36 mouse cellular contexts compared by ENCODE assay signal in genomic region chr13:32053587-32053986, GRCm38 (mm10).
DNase-seq lines count a peak whose midpoint lies in the region; ATAC-seq and TF ChIP-seq lines count a peak whose summit lies in the region.
"Had no signal": no experiment of that assay in that cellular context is flagged by ENCODE, and none has a peak within 500 bp of the region (broad histone marks: within the 10 kb centered on the region; RNA-seq: fewer than 3 reads in every experiment).

No protein-coding gene starts in this region.

- peaks cover 38% of the 10 kb centered on the region for H3K27me3 ChIP-seq in lung, embryonic 14.5 days (ENCODE audit: insufficient read depth, low read length)
- no peaks in the 10 kb centered on the region for H3K27me3 ChIP-seq in intestine, embryonic 16.5 days (replicated peaks; ENCODE audit: control insufficient read depth, insufficient read depth, low read length)
- H3K27me3 ChIP-seq: forebrain, embryonic 12.5 days; hindbrain, embryonic 15.5 days; megakaryocyte, embryonic 14.5 days; midbrain, embryonic 12.5 days; neural tube, embryonic 12.5 days had no signal

- DNase-seq in lung, embryonic 14.5 days: peak; percentile 62
- DNase-seq in lung, adult 2 months: no peak
- DNase-seq in ES-CJ7 (ENCODE audit: low read depth, low spot score) (peak; percentile 19), MEL-GATA-1-ER (ENCODE audit: extremely low read depth, low read depth) (peak; percentile 6)
- DNase-seq in cerebellum, adult 8-10 months: no peak
- DNase-seq in right cerebral cortex, postnatal 4 days: no peak
- DNase-seq: adrenal gland, adult 8-10 months; cerebellum, adult 9-10 months; cerebellum, postnatal 36 days; embryo, embryonic 11 days; gastrocnemius, postnatal 10 days; heart, postnatal 14 days; kidney, adult 9 months; kidney, postnatal 25 days; lung, postnatal 4 days; right cerebral cortex, adult 18-20 months; thymus, adult 2 months; thymus, postnatal 4 days had no signal

- no peak overlapping the region for H3K9ac ChIP-seq in lung, embryonic 14.5 days
- H3K9ac ChIP-seq in intestine, embryonic 16.5 days (ENCODE audit: low read depth, low read length): no peak overlapping the region
- H3K9ac ChIP-seq: forebrain, embryonic 12.5 days; hindbrain, embryonic 15.5 days; limb, embryonic 13.5 days; midbrain, embryonic 12.5 days; neural tube, embryonic 12.5 days had no signal

- no peaks in the 10 kb centered on the region for H3K36me3 ChIP-seq in lung, embryonic 14.5 days (ENCODE audit: insufficient read depth)
- H3K36me3 ChIP-seq in intestine, embryonic 16.5 days (ENCODE audit: control insufficient read depth, insufficient read depth, low read length): no peaks in the 10 kb centered on the region
- H3K36me3 ChIP-seq: forebrain, embryonic 12.5 days; G1E; hindbrain, embryonic 10.5 days; hindbrain, embryonic 15.5 days; limb, embryonic 13.5 days; midbrain, embryonic 12.5 days; neural tube, embryonic 12.5 days had no signal

- no peak for TF ChIP-seq CTCF in lung, embryonic 14.5 days (IDR thresholded peaks at IDR 0.05; ENCODE audit: low read depth)
- no peak for TF ChIP-seq CTCF in lung, adult 2 months (IDR thresholded peaks at IDR 0.05; ENCODE audit: insufficient read depth, low read length)

- no peak for ATAC-seq in lung, embryonic 14.5 days (ENCODE audit: insufficient read depth)
- ATAC-seq in intestine, embryonic 16.5 days: peak; percentile 92
- ATAC-seq: activated CD4-positive, CD25-positive, alpha-beta regulatory T cell, adult 4 months; CD4-positive, CD25-positive, alpha-beta regulatory T cell, adult 4 months; inflammation-experienced regulatory T-cells, adult 6 months; lung, postnatal 0 days had no signal

- no peak overlapping the region for H3K4me2 ChIP-seq in lung, embryonic 14.5 days
- H3K4me2 ChIP-seq in intestine, embryonic 16.5 days (ENCODE audit: low read depth, low read length): no peak overlapping the region; the same call in 1 of the 2 replicates
- H3K4me2 ChIP-seq: forebrain, embryonic 12.5 days; hindbrain, embryonic 15.5 days; limb, embryonic 13.5 days; liver, embryonic 11.5 days; midbrain, embryonic 12.5 days; neural tube, embryonic 12.5 days had no signal

- no peak for TF ChIP-seq POLR2A in lung, adult 2 months (IDR thresholded peaks at IDR 0.05; ENCODE audit: borderline replicate concordance, extremely low read depth, low read depth, low read length)

- H3K27ac ChIP-seq in lung, embryonic 14.5 days (ENCODE audit: low read depth): no peak overlapping the region
- H3K27ac ChIP-seq in intestine, embryonic 16.5 days (ENCODE audit: low read length): no peak overlapping the region
- H3K27ac ChIP-seq: forebrain, embryonic 12.5 days; hindbrain, embryonic 10.5 days; hindbrain, embryonic 15.5 days; layer of hippocampus, adult 2 months; left cerebral cortex, adult 2 months; limb, embryonic 13.5 days; midbrain, embryonic 12.5 days; neural tube, embryonic 12.5 days had no signal

- H3K4me3 ChIP-seq in lung, embryonic 14.5 days (ENCODE audit: low read depth, low read length): no peak overlapping the region
- H3K4me3 ChIP-seq in lung, adult 2 months (replicated peaks; ENCODE audit: extremely low read depth, low read depth, low read length): no peak overlapping the region
- H3K4me3 ChIP-seq in intestine, embryonic 16.5 days (ENCODE audit: low read length): no peak overlapping the region
- H3K4me3 ChIP-seq: erythroblast, embryonic 14.5 days; forebrain, embryonic 12.5 days; hindbrain, embryonic 10.5 days; hindbrain, embryonic 15.5 days; layer of hippocampus, adult 2 months; left cerebral cortex, adult 2 months; limb, embryonic 13.5 days; megakaryocyte, embryonic 14.5 days; midbrain, embryonic 12.5 days; myocyte; neural tube, embryonic 12.5 days had no signal

- no peaks in the 10 kb centered on the region for H3K9me3 ChIP-seq in lung, embryonic 14.5 days (ENCODE audit: low read depth, low read length)
- H3K9me3 ChIP-seq in intestine, embryonic 16.5 days (ENCODE audit: control insufficient read depth, low read length): no peaks in the 10 kb centered on the region
- H3K9me3 ChIP-seq: forebrain, embryonic 12.5 days; G1E; hindbrain, embryonic 10.5 days; hindbrain, embryonic 15.5 days; limb, embryonic 13.5 days; megakaryocyte, embryonic 14.5 days; midbrain, embryonic 12.5 days; neural tube, embryonic 12.5 days had no signal

- no peaks in the 10 kb centered on the region for H3K4me1 ChIP-seq in lung, embryonic 14.5 days (ENCODE audit: insufficient read depth)
- H3K4me1 ChIP-seq in lung, adult 2 months (ENCODE audit: control insufficient read depth, insufficient read depth, low read length): no peaks in the 10 kb centered on the region
- 0 out of 2 replicates have a peak, but pooled peaks cover 2% of the 10 kb centered on the region for H3K4me1 ChIP-seq in intestine, embryonic 16.5 days (ENCODE audit: control insufficient read depth, insufficient read depth, low read length)
- H3K4me1 ChIP-seq: forebrain, embryonic 12.5 days; midbrain, embryonic 12.5 days; neural tube, embryonic 12.5 days had no signal

Comparison
In these comparisons a context has a peak if more than half of its experiments do, and no peak if none do; other contexts are left out.
1. DNase-seq: peak in lung, embryonic 14.5 days (single experiment), ES-CJ7 (single experiment) and MEL-GATA-1-ER (single experiment); none in lung, adult 2 months (single experiment), cerebellum, adult 8-10 months (single experiment) and right cerebral cortex, postnatal 4 days (single experiment).